Mouse (Mus musculus) megakaryocyte-erythroid progenitor cell, adult 5-6 weeks (primary cell): Measurements from ENCODE around the gene Agbl4. TPM values are rescaled to one million over a fixed set of nuclear protein-coding genes. Genes with fewer than 3 reads are reported as not detected.
A peak's percentile ranks its signal among the peaks of the same experiment; 100 is the strongest.

Experiments used
- ATAC-seq: replicated peaks from 2 replicates; pipeline ENCODE4 v1.8.0; 2016; ENCODE audit warnings: mild to moderate bottlenecking, inconsistent platforms; ENCODE audit not compliant: severe bottlenecking, poor library complexity, low FRiP score, low TSS enrichment
- total RNA-seq, 2 experiments: library from RNA; stranded (forward) in 1 of 2; stranded (reverse) in 1 of 2; fragments of 200-1000, 215-1000 nt in 1 of 2; fragments of >200 nt in 1 of 2; fragmentation: Nextera tagmentation in 1 of 2; gene quantifications; 2 replicates each; pipeline ENCODE4 v1.2.3; 2014 to 2017

Gene Agbl4
- total RNA-seq, 2 experiments from 2014 or later, result not detected

GRCm38 (mm10) chr4:111469847-111470246, 1072.4 kb downstream of the Agbl4 start:
- no peak for ATAC-seq

- no peak for ATAC-seq
Measured at GRCm38 (mm10) chr4:111471726-111472125, 1074.3 kb downstream of the Agbl4 start.

GRCm38 (mm10) chr4:111472511-111472910, 1075.0 kb downstream of the Agbl4 start:
- ATAC-seq, result no peak

GRCm38 (mm10) chr4:111473014-111473413, 1075.6 kb downstream of the Agbl4 start:
- ATAC-seq, result no peak

GRCm38 (mm10) chr4:111475374-111475971, 1078.0 kb downstream of the Agbl4 start:
- no peak for ATAC-seq

- ATAC-seq, result no peak
Measured at GRCm38 (mm10) chr4:111477507-111477906, 1080.0 kb downstream of the Agbl4 start.

- no peak; the same call in 1 of the 2 replicates for ATAC-seq
Measured at GRCm38 (mm10) chr4:111483499-111483898, 1086.0 kb downstream of the Agbl4 start.

- no peak for ATAC-seq
Measured at GRCm38 (mm10) chr4:111485189-111485588, 1087.7 kb downstream of the Agbl4 start.

GRCm38 (mm10) chr4:111486187-111486586, 1088.7 kb downstream of the Agbl4 start:
- no peak for ATAC-seq

GRCm38 (mm10) chr4:111487233-111487843, 1089.9 kb downstream of the Agbl4 start:
- no peak for ATAC-seq

GRCm38 (mm10) chr4:111493750-111494404, 1096.4 kb downstream of the Agbl4 start:
- no peak for ATAC-seq

GRCm38 (mm10) chr4:111495949-111496348, 1098.5 kb downstream of the Agbl4 start:
- ATAC-seq, result peak; percentile 82

GRCm38 (mm10) chr4:111498751-111499150, 1101.3 kb downstream of the Agbl4 start:
- ATAC-seq, result no peak

- ATAC-seq, result no peak
Measured at GRCm38 (mm10) chr4:111501441-111501840, 1104.0 kb downstream of the Agbl4 start.

GRCm38 (mm10) chr4:111502965-111503727, 1105.7 kb downstream of the Agbl4 start:
- ATAC-seq, result no peak

GRCm38 (mm10) chr4:111504952-111505351, 1107.5 kb downstream of the Agbl4 start:
- no peak for ATAC-seq

- no peak for ATAC-seq
Measured at GRCm38 (mm10) chr4:111510129-111510528, 1112.7 kb downstream of the Agbl4 start.

- ATAC-seq, result no peak
Measured at GRCm38 (mm10) chr4:111513921-111514320, 1116.5 kb downstream of the Agbl4 start.

- ATAC-seq, result no peak
Measured at GRCm38 (mm10) chr4:111516136-111516535, 1118.7 kb downstream of the Agbl4 start.
